Comparison of ENCODE assay signal across 8 mouse cellular contexts in genomic region chr8:122284203-122284658, GRCm38 (mm10). TPM values are rescaled to one million over a fixed set of nuclear protein-coding genes. Genes with fewer than 3 reads are reported as not detected.
DNase-seq lines count a peak whose midpoint lies in the region; ATAC-seq lines count a peak whose summit lies in the region.

No protein-coding gene starts in this region.

- no peak for ATAC-seq in heart, embryonic 11.5 days (replicated peaks; ENCODE audit: insufficient number of reproducible peaks, low FRiP score, low TSS enrichment)
- no peak for ATAC-seq in kidney, embryonic 16.5 days (ENCODE audit: low FRiP score, low TSS enrichment)
- no peak for ATAC-seq in liver, embryonic 16.5 days (ENCODE audit: low read depth)
- ATAC-seq in neural tube, embryonic 15.5 days (ENCODE audit: low FRiP score), result no peak

- peak overlapping the region; percentile 93 for H3K9ac ChIP-seq in heart, embryonic 11.5 days (ENCODE audit: low read depth, low read length)
- H3K9ac ChIP-seq in kidney, embryonic 16.5 days (replicated peaks; ENCODE audit: low read length), result peak overlapping the region; percentile 79
- H3K9ac ChIP-seq in liver, embryonic 16.5 days (ENCODE audit: low read depth, low read length), result peak overlapping the region; percentile 98
- H3K9ac ChIP-seq in neural tube, embryonic 15.5 days (replicated peaks), result peak overlapping the region; percentile 62

- H3K4me1 ChIP-seq in heart, embryonic 11.5 days (ENCODE audit: control insufficient read depth, insufficient read depth, low read length), result peaks cover 64% of the 10 kb centered on the region
- H3K4me1 ChIP-seq in kidney, embryonic 16.5 days (ENCODE audit: insufficient read depth, low read length), result peaks cover 51% of the 10 kb centered on the region
- H3K4me1 ChIP-seq in liver, embryonic 16.5 days (ENCODE audit: control insufficient read depth, low read depth, low read length), result peaks cover 63% of the 10 kb centered on the region
- peaks cover 33% of the 10 kb centered on the region for H3K4me1 ChIP-seq in neural tube, embryonic 15.5 days

- no peaks in the 10 kb centered on the region for H3K36me3 ChIP-seq in heart, embryonic 11.5 days (ENCODE audit: control insufficient read depth, insufficient read depth, low read length)
- H3K36me3 ChIP-seq in kidney, embryonic 16.5 days (ENCODE audit: insufficient read depth, low read length), result no peaks in the 10 kb centered on the region
- no peaks in the 10 kb centered on the region for H3K36me3 ChIP-seq in liver, embryonic 16.5 days (ENCODE audit: control insufficient read depth, insufficient read depth)
- no peaks in the 10 kb centered on the region for H3K36me3 ChIP-seq in neural tube, embryonic 15.5 days

- no peaks in the 10 kb centered on the region for H3K27me3 ChIP-seq in heart, embryonic 11.5 days (ENCODE audit: control insufficient read depth, insufficient read depth, low read length)
- H3K27me3 ChIP-seq in kidney, embryonic 16.5 days (ENCODE audit: insufficient read depth, low read length), result 0 out of 2 replicates have a peak, but pooled peaks cover 4% of the 10 kb centered on the region
- no peaks in the 10 kb centered on the region for H3K27me3 ChIP-seq in liver, embryonic 16.5 days (ENCODE audit: control insufficient read depth, insufficient read depth, low read depth, low read length)
- H3K27me3 ChIP-seq in neural tube, embryonic 15.5 days (replicated peaks), result peaks cover 23% of the 10 kb centered on the region; the same call in 1 of the 2 replicates

- DNase-seq in layer of hippocampus, adult 11-12 months (ENCODE audit: low spot score), result peak; percentile 59
- DNase-seq in layer of hippocampus, adult 9-10 months (ENCODE audit: low spot score), result no peak
- DNase-seq in cerebellum, adult 9-10 months, result peak; percentile 62
- no peak for DNase-seq in ovary, postnatal 36 days (ENCODE audit: low spot score)

- H3K4me2 ChIP-seq in heart, embryonic 11.5 days, result peak overlapping the region; percentile 99
- peak overlapping the region; percentile 93 for H3K4me2 ChIP-seq in kidney, embryonic 16.5 days (replicated peaks; ENCODE audit: low read depth, low read length)
- H3K4me2 ChIP-seq in liver, embryonic 16.5 days (ENCODE audit: low read depth, low read length), result peak overlapping the region; percentile 94
- peak overlapping the region; percentile 99 for H3K4me2 ChIP-seq in neural tube, embryonic 15.5 days

- H3K4me3 ChIP-seq in heart, embryonic 11.5 days (ENCODE audit: low read depth, low read length), result peak overlapping the region; percentile 97
- H3K4me3 ChIP-seq in kidney, embryonic 16.5 days (ENCODE audit: low read length), result peak overlapping the region; percentile 80
- H3K4me3 ChIP-seq in liver, embryonic 16.5 days (ENCODE audit: low read depth, low read length), result peak overlapping the region; percentile 93
- peak overlapping the region; percentile 63 for H3K4me3 ChIP-seq in neural tube, embryonic 15.5 days (replicated peaks)

- WGBS in heart, embryonic 11.5 days (ENCODE audit: insufficient replicate concordance), result 1% methylated on average over 33 of the region's 33 CpGs
- under 1% methylated on average over 33 of the region's 33 CpGs for WGBS in kidney, embryonic 16.5 days
- under 1% methylated on average over 33 of the region's 33 CpGs for WGBS in liver, embryonic 16.5 days (ENCODE audit: insufficient replicate concordance)
- under 1% methylated on average over 33 of the region's 33 CpGs for WGBS in neural tube, embryonic 15.5 days

- peak overlapping the region; percentile 92 for H3K27ac ChIP-seq in heart, embryonic 11.5 days (ENCODE audit: low read depth, low read length)
- H3K27ac ChIP-seq in kidney, embryonic 16.5 days (ENCODE audit: low read length), result peak overlapping the region; percentile 74
- H3K27ac ChIP-seq in liver, embryonic 16.5 days (ENCODE audit: low read length), result peak overlapping the region; percentile 97
- H3K27ac ChIP-seq in neural tube, embryonic 15.5 days (replicated peaks), result peak overlapping the region; percentile 46

- no peaks in the 10 kb centered on the region for H3K9me3 ChIP-seq in heart, embryonic 11.5 days (replicated peaks; ENCODE audit: control insufficient read depth, low read length)
- no peaks in the 10 kb centered on the region for H3K9me3 ChIP-seq in kidney, embryonic 16.5 days (ENCODE audit: low read length)
- no peaks in the 10 kb centered on the region for H3K9me3 ChIP-seq in liver, embryonic 16.5 days (replicated peaks; ENCODE audit: control insufficient read depth, low read length)
- no peaks in the 10 kb centered on the region for H3K9me3 ChIP-seq in neural tube, embryonic 15.5 days (replicated peaks)

RNA-seq across cellular contexts. Expression of gene Zfpm1, which starts 2.3 kb away (rescaled TPM):
- 6.9 and 7.9 TPM in 2 replicates for polyA plus RNA-seq in heart, embryonic 11.5 days (2014; fragmentation: Nextera tagmentation; extraction: Ambion mirVana)
- polyA plus RNA-seq in kidney, embryonic 16.5 days (2015; fragmentation: Nextera tagmentation; extraction: Ambion mirVana), result 1.5 and 1.6 TPM in 2 replicates
- 6.8 and 8.1 TPM in 2 replicates for polyA plus RNA-seq in liver, embryonic 16.5 days (2015; fragmentation: Nextera tagmentation; extraction: Ambion mirVana)
- polyA plus RNA-seq in neural tube, embryonic 15.5 days (2015; fragmentation: Nextera tagmentation; extraction: Ambion mirVana), result 1.00 and 1.4 TPM in 2 replicates

Comparison
In these comparisons a context has a peak if more than half of its experiments do, and no peak if none do; other contexts are left out.
1. DNase-seq: peak in layer of hippocampus, adult 11-12 months (single experiment) and cerebellum, adult 9-10 months (single experiment); none in layer of hippocampus, adult 9-10 months (single experiment) and ovary, postnatal 36 days (single experiment).
2. H3K27ac ChIP-seq: peak in every context shown above with its lines; median percentile 97 in liver, embryonic 16.5 days; 92 in heart, embryonic 11.5 days; 74 in kidney, embryonic 16.5 days; 46 in neural tube, embryonic 15.5 days.
3. Peak in every context shown above with its lines, with median percentiles within 50 percentile points of each other: H3K4me2 ChIP-seq, H3K4me3 ChIP-seq and H3K9ac ChIP-seq.